Mouse (Mus musculus) c-Kit-positive CD71-negative TER-119-negative erythroid progenitor cells, embryonic 14.5 days (primary cell): ENCODE data around the gene Chaf1b.
A peak's percentile ranks its signal among the peaks of the same experiment; 100 is the strongest.

ENCODE experiments used
- DNase-seq: peaks from one replicate; pipeline ENCODE4 v3.0.0-alpha.2; 2013; ENCODE audit warnings: low read depth

The Chaf1b gene

DNA sequence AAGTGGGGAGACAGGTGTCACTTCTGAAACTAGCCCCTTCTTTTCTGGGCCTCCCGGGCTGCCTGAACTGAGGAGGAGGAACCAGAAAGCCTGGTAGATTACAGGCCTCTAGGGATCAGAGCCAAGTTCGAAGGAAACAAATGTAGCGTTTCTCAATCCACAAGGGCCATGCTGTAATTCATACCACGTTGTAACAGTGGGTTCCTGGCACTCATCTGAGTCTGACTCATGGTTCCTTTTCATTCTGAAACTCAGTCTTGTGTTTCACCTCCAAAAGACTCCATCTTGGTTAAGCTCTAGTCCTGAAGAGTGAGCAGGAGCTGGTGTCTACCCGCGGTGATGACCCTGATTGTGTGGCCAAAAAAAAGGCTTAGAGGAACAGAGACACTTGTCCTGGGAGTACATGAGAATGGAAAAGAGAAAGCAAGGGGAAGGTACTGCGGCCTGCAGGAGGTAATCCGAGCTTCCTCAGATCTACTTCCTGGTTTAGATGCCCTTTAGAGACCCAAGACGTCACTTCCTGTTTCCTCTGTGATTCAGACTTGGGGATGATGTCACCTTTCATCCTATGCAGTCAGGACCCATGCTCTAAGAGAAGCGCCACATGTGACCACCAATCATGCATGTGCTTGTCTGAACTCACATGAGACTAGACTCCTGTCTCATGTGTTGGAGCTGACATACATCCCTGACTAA lies 30.3 kb downstream of the Chaf1b start:
- DNase-seq, result no peak

DNA sequence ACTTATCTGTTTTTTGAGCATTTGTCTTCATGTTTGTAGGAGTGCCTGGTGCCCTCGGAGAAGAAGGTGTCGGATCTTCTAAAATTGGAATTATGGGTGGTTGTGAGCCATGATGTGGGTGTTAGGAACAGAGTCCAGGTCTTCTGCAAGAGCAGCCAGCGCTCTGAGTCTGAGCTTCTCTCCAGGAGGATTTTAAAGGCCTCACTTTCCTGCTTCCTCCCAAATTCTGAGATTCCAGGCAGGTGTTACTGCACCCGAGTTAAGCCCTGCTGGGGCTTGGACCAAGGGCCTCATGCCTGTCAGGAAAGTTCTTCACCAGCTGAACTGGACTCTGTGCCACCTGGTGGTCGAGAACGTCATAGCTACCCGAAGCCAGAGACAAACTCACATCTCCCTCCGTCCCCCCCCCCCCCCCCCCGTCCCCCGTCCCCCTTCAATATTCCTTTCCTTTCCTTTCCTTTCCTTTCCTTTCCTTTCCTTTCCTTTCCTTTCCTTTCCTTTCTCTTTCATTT lies 31.7 kb downstream of the Chaf1b start:
- peak; percentile 37 for DNase-seq

DNA sequence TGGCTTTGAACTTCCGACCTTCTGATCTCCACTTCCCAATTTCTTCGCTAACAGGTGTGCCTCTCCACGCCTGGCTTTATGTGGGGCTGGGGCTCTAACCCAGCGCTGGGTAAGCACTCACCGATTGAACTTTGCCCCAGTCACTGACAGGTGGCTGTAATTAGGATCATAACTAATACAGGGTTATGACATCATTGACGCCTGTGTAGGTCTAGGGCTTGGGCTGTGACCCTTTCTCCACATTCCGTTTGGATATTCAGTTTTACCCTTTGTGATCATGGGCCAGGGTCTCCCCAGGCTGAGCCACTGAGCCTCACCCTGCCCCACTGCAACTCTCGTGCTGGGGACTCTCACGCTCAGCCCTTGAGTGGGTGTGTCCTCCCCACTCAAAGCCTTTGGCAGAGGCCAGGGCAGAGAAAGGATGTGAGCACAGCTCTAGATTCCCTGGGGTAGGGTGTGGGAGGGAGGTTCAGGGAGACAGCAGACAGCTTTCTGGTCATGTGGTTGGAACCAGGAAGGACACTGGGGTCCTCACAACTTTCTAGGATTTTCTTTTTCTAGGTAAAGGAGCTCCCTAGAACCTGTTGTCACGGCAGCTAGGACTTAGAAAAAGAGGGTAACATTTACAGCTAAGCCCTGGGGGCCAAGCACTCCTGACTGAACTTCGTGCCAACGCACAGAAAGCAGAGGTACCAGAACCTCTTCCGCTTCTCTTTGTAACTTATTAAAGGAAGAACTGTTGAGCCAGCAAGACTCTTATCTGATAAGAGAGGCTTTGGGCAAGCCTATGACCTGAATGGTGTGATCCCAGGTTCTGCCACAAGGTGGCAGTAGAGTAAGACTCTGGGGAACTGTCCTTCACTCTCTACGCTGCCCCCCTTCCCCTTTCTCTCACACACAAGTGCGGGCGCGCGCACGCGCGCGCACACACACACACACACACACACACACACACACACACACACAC lies 34.3 kb downstream of the Chaf1b start:
- peak; percentile 90 for DNase-seq

DNA sequence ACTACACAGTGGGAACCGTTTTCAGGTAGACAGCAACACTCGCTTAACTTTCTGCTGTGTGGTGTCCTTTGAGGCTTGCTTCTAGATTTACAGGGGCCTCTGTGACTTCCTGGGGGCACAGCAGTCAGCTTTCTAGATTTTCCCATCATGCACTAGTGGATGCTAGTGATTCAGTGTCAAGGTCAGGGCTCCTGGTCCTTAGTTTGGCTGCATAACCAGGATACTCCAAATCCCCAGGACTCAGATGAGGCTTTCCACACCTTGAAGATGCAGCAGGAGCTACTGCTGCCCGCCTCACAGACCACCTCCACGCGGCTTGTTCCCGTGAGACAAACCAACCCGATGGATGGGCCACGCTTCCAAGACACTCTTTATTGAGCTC lies 35.0 kb downstream of the Chaf1b start:
- no peak for DNase-seq

DNA sequence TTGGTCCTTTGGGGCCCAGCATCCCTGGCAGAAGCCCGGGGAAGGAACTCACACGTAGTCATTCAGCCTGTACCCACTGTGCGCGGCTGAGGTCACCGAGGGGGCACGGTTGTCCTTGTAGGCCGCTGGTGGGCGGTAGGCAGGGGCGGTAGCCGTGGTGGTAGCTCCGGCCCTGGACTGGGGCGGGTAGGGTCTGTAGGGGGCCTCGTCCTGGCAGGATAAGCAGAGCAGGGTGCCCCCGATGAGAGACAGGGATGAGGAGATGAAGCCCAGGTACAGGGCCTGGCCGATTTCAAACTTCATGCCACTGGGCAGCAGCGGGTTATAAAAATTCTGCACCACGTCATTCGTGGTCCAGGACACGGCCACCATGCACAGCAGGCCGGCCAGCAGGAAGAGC lies 35.5 kb downstream of the Chaf1b start:
- DNase-seq, result no peak

DNA sequence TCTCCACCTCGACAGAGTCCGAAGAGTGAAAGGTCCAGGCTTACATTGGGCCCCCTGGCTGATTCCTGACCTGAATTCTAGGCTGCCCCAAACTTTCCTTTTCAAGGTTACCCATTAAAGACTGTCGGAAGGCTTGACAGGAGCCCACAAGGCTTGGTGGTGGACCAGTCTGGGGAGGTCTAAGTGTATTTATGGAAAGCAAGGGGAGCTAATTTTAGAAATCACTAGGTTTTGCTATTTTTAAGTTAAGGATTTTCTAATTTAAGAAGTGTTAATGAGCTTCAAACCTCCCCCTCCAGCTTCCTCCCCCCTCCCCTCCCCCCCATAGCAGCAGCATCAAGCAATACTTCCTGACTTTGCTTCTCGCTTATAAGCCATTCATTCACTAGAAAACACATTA lies 37.0 kb downstream of the Chaf1b start:
- DNase-seq, result no peak

DNA sequence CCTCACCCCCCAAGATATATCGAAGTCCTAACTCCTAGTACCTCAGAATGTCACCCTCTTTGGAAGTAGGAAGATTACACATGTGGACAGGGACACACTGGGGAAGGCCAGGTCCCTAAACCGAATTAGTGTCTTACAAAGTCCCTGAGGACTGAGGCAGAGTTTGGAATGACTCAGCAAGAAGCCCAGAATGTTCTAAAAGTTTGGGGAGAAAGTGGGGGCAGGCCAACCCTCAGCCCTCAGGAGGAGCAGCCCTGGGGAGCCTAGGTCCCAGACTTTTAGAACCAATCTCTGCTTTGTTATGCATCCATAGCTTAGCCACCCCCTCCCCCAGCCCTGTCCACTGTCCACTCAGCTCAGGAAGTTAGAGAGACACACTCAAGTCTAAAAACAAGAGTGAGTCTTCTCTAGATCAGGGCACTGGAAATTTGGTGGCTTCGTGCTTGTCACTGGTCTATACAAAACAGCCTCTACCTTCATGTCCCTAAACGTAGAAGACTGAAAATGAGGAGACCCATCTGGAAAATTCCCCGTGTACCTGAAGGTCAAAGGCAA lies 39.2 kb downstream of the Chaf1b start:
- no peak for DNase-seq

DNA sequence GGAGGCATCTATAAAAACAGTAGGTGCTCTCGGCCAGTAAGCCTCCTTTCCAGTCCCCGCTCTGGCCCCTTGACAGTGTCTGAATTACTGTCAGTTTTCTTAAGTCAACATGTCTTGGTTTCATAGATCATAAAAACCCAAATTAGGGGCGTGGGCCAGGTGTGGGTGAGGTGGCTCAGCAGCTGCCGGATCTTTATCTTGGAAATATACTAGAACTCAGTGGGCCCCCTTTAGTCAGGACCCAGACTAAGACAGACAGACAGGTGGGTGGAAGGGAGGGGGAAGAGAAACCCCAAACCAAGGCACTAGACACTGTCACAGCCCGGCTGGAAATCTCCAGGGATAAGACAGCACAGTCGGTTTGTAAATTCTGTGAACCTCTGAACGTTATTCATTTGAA lies 40.1 kb downstream of the Chaf1b start:
- DNase-seq, result no peak

DNA sequence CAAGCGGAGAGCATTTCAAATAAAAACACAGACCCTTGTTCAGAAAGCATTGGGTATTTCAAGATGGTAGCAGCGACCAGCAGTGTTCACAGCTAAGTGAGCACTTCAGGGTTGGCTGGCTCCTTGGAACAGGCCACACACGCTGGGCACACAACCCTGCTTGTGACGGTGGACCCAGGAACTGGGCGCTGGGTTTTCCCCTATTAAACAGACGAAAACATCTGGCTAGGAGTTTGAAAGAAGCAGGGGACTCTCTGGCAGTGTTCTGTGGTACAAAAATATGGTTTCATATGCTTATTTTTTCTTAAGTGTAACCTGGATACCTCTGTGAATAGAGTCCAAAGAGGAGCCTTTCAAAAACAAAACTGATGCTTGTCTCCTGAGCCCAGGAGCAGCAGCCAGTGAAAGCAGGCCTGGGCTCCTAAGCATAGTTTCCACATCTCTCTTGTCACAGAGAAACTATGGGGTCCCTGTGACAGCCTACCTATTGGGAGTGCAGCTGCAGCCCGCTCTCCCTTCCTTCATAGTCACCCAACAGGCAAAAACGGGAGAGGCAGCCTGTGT lies 42.1 kb downstream of the Chaf1b start:
- DNase-seq, result no peak

DNA sequence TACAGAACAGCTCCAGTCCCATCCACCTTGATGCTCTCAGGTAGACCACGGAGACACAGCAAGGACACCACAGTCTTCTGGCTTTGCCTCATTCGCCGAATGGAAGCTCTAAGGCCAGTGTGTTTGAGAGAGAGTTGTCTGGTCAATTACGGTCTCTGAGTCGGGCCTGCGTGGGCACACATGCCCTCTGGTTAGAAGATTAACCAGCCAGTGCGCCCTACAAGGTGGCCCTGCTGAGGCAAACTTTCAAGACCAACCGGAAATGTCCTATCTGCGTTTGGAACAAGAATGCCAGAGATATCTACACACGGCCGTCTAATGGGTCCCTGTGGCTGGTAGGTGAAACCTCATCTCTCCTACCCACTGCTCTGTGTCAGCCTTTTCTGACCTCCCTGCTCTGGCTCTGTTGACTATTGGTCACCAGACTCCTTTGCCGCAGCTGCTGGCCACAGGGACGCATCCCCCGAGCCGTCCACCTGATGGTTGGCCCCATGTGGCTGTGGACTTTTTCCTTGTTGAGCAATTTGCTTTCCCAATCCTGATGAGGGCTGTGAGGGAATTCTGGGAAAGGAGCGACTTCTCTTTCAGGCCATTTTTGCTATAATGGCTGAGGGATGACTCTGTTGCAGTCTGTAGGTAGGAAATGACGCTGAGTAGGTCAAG lies 45.8 kb downstream of the Chaf1b start:
- no peak for DNase-seq

DNA sequence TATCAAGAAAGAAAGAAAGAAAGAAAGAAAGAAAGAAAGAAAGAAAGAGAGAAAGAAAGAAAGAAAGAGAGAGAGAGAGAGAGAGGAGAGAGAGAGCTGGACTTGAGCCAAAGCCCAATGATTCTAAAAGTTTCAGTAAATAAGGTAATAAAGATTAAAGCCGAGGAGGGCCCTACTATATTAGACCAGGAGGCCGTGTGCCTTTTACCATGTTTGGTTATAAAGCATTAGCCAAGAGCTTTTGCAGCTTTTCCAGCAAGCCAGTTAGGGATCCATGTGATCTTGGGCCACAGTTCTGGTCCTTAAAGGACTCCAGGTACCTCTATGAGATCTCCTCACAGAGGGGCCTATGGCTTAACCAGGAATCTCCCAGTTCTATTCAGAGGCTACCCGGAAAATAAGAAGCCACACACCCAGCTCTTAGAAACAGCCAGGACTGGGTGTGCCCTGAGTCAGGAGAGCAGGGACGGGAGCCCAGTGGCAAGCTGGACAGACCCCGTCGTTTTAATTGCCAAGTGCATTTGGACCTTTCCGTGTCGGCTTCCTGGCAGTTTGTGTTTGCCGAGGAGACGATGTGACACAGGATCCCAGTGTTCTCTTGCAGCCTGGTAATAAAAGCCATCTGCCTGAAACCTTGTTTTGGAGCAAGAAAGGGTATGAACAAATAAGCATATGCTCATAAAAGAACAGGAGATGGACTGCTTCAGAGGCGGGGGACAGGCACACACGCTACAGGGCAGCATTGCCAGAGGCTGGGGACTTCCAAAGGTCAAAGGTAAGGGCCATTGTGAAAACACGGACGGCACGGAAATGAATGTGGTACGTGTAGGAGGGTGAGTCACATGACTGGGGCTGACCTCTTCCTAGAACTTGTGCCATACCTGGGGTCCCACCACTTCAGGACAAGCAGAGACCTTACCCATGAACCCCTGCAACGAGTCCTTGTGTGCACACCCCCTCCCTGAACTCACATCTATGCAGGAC lies 48.8 kb downstream of the Chaf1b start:
- no peak for DNase-seq

DNA sequence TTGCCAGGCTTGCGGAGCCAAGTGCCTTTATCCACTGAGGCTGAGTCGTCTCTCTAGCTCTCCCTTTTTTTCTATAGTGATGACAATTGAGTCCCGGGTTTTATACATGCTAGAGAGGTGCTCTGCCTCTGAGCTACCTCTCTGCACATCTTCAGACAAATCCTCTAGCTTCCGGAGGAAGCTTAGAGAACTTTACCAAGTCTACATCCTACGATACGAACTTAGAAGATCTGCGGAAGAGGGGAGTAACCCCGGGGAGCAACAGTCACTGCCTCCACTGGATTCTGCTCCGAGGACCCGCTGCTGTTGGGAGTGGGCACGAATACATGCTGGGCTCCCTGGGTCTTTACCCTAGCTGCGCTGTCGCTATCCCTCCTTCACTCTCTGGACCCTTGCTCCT lies 50.9 kb downstream of the Chaf1b start:
- DNase-seq, result no peak

DNA sequence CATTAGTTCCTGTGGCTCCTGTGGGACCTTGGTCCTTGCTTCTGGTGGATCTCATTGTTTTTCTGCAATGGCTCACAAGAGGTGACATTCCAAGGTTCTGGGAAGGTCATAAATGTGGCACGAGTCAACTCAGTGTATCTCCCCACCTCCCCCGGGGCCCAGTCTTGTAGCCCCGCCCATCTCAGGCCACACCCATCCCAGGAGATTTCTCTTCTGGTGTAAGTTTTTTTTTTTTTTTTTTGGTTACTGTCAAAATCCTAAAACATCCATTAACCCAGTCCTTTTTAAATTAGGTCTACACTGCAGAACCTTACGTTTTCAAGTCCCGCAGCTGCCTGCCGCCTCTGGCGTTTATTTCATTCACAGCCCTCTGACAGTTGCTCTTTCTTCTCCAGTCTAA lies 51.3 kb downstream of the Chaf1b start:
- DNase-seq, result no peak

DNA sequence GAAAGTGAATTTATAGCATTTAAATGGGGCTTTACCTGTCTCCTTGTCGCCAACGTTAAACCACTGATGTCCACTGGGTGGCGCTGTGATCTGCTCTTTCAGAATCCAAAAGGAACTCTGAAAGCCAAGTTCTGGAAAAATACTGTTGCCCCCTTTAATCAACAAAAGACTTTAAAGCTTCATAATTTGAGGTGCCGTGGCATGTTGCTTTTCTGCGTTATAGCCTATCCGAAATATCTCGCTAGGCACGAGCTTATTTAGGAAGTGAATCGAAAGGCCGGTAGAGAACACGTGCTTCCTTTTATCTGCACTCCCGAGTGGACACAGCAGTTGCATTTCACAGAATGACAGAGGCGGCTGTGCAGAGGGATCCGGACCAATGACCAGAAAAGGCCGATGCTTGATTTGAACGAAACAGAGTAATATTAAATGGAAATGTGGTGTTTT lies 54.7 kb downstream of the Chaf1b start:
- peak; percentile 68 for DNase-seq

DNA sequence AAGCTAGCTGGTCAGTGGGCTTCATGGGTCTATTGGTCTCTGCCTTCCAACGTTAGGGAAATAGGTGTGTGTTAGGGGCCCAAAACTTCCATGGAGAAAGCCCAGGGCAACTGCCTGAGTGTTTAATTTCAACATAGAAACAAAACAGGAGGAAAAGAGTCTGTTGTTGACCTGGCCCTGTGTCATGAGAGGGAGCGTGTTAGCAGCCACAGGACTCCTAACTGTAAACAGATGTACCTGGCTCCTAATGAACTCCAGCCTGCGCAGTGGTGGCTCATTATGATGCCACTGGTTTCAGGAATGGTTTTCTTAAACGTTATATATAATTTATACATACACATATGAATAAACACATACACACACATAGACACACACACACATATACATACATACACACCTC lies 56.3 kb downstream of the Chaf1b start:
- DNase-seq, result no peak

DNA sequence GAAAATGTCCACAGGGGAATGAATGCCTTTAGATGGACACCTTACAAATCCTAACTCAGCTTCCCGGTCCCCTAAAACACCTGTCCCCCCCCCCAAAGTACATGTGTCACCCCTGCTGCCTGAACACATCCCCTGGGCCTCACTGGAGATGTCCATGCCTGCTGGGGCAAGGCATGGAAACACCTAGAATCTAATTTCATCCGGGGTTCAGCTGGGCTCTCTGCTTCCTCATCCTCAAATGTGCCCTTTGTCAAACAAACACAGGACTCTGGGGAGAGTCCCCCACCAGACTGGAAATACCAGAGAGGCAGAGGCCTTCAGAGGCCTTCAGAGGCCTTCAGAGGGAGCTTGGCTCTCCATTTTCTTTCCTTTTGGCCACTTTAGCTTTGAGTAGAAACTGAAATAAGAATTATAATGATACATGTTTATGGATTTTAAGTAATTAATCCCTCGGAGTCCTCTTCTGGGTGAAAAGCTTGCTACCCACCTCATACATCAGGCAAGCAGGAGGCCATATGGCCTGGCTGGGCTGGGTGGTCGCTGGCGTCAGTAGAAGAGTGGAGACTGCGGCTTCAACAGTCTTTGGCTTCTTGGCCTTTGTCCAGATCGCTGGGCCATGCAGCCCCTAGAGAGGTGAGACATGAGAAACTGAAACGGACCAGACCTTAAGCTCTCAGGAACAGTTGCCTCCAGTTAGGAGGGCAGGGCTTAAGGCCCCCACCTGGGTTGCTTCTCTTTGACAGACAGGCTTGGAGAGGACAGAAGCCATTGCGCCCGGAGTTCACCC lies 58.3 kb downstream of the Chaf1b start:
- no peak for DNase-seq

DNA sequence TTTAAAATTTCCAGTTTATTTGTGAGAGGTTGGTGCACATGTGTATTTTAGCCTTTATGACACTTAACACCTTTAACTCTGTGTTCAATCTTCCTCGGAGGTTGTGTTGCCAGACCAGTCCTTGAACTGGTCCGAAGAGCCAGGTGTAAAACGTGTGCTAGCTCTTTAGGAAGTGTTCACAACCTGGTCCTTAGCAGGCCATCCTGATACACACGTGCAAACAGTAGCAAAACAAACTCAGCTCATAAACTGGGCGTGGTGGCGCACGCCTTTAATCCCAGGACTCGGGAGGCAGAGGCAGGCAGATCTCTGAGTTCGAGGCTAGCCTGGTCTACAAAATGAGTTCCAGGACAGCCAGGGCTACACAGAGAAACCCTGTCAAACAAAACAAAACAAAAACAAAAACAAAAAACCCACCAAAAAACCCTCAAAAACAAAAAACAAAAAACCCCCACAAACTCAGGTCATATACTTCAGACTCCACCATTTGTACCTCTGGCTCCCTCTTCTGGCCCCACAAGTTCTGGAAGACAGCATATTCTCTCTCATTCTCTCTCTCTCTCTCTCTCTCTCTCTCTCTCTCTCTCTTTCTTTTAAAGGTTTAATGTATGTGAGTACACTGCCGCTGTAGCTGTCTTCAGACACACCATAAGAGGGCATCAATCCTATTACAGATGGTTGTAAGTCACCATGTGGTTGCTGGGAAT lies 59.2 kb downstream of the Chaf1b start:
- no peak for DNase-seq

DNA sequence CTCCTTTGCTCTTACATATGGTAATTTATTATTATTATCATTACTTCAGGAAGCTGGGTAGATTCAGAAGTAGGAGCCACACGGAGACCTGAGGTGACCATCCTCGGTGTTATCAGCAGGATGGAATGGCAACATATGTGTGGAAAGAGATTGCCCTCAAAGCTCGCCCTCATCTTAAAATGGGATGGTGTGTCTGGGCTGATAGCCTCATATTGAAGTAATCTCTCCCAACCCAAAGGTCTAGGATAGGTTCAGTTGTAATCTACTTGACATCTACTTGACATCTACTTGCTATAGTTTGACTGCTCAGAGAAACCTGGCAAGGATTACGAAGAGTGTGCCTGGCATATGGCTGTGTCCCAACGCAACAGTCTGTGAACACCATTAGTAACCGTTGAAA lies 60.6 kb downstream of the Chaf1b start:
- DNase-seq, result no peak

DNA sequence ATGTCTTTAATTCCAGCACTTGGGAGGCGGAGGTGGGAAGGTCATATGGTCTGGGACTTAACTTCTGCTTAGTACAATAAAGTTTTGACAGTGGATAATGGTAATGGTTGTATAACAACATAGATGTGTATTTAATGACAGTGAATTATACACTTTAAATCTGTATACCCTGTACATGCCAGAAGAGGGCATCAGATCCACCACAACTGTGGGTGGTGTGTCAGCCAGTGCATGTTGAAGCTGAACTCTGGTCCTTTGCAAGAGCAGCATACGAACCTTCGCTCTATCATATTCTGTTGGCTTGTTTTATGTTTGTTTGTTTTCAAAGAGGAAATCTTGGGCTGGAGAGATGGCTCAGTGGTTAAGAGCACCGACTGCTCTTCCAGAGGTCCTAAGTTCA lies 63.7 kb downstream of the Chaf1b start:
- no peak for DNase-seq
